7 mouse cellular contexts compared by ENCODE assay signal in the genomic region with DNA sequence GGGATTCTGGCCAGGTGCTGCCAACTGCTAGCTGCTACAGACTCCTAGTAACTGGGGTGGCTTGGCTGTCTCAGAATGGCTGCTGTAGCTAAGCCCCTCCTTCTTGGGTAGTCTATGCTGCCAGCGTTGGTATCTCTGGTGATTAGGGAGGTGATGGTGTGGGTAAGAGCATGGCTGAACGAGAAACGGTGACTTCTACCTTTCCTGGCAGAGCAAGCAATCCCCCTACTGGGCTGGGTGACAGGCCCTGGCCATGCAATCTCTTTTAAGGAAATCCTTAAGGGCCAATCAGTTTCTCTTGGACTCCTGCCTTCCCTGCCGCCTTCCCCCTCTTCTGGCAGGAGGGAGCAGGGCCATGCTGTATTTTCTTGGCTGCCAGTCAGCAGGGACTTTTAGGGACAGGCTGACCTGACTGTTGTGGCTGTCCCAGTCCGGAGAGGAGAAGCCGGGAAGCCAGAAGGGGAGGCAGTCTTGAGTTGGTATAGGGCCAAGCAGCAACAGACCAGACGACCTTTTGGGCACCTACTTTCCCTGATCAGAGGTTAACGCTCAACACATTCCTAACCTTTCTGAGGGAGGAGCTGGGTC.
DNase-seq lines count a peak whose midpoint lies in the region; ATAC-seq and TF ChIP-seq lines count a peak whose summit lies in the region.

No protein-coding gene starts in this region.

- H3K27me3 ChIP-seq in intestine, embryonic 16.5 days (replicated peaks; ENCODE audit: control insufficient read depth, insufficient read depth, low read length), result peaks cover 9% of the 10 kb centered on the region; the same call in 1 of the 2 replicates
- no peaks in the 10 kb centered on the region for H3K27me3 ChIP-seq in myocyte (ENCODE audit: control insufficient read depth, insufficient read depth, insufficient read length)

- intact Hi-C loops in left cerebral cortex, postnatal 25 days (cut with DNase I), result loop anchor here (1.0 to 5.0 kb wide), 3 partner anchors 41 to 101 kb away; no protein-coding TSS in a partner anchor

- no peak for TF ChIP-seq POLR2A in myocyte (IDR thresholded peaks at IDR 0.05; ENCODE audit: insufficient read length, low read depth)

- peak; percentile 48 for DNase-seq in adrenal gland, adult 8-10 months
- DNase-seq in cerebellum, adult 8-10 months, result peak; percentile 89
- DNase-seq in heart, adult 18-20 months, result peak; percentile 85 to 91
- DNase-seq in left cerebral cortex, postnatal 25 days (ENCODE audit: low spot score in 2 of 2), result peak; percentile 75 to 85
- no peak for DNase-seq in T-cell, adult 2 months (ENCODE audit: low spot score)

- peak overlapping the region; percentile 98 for H3K4me2 ChIP-seq in intestine, embryonic 16.5 days (ENCODE audit: low read depth, low read length)
- peak overlapping the region; percentile 97 for H3K4me2 ChIP-seq in myocyte (ENCODE audit: low read depth)

- peak overlapping the region; percentile 73 for H3K4me3 ChIP-seq in intestine, embryonic 16.5 days (ENCODE audit: low read length)
- H3K4me3 ChIP-seq in myocyte, result peak overlapping the region; percentile 34

- H3K36me3 ChIP-seq in intestine, embryonic 16.5 days (ENCODE audit: control insufficient read depth, insufficient read depth, low read length), result no peaks in the 10 kb centered on the region
- no peaks in the 10 kb centered on the region for H3K36me3 ChIP-seq in myocyte (ENCODE audit: control insufficient read depth, insufficient read depth)

- 31% methylated on average over 8 of the region's 8 CpGs for WGBS in intestine, embryonic 16.5 days

- no peak overlapping the region for H3ac ChIP-seq in myocyte (ENCODE audit: control insufficient read depth, insufficient read length)

- H3K9me3 ChIP-seq in intestine, embryonic 16.5 days (ENCODE audit: control insufficient read depth, low read length), result no peaks in the 10 kb centered on the region

- no peaks in the 10 kb centered on the region for H3K79me2 ChIP-seq in myocyte (ENCODE audit: control insufficient read depth, insufficient read depth)

- peaks cover 30% of the 10 kb centered on the region for H3K4me1 ChIP-seq in intestine, embryonic 16.5 days (ENCODE audit: control insufficient read depth, insufficient read depth, low read length)

- H3K27ac ChIP-seq in intestine, embryonic 16.5 days (ENCODE audit: low read length), result peak overlapping the region; percentile 63; the same call in 1 of the 2 replicates

- H3K9ac ChIP-seq in intestine, embryonic 16.5 days (ENCODE audit: low read depth, low read length), result peak overlapping the region; percentile 74

- ATAC-seq in intestine, embryonic 16.5 days, result no peak

TF ChIP-seq in myocyte, 11 proteins besides CTCF, POLR2A, EP300 and RAD21:
- TF ChIP-seq CEBPB (IDR thresholded peaks at IDR 0.05; ENCODE audit: insufficient read depth, poor library complexity, severe bottlenecking) (no peak), REST (IDR thresholded peaks at IDR 0.05; ENCODE audit: insufficient read depth, insufficient read length) (no peak), SRF (IDR thresholded peaks at IDR 0.05; ENCODE audit: control insufficient read depth, insufficient read length, low read depth) (no peak), TCF3 (IDR thresholded peaks at IDR 0.05; ENCODE audit: insufficient read length, low read depth) (no peak), POLR2AphosphoS2 (IDR thresholded peaks at IDR 0.05; ENCODE audit: insufficient read length, low read depth) (no peak), USF1 (IDR thresholded peaks at IDR 0.05; ENCODE audit: low read depth) (no peak), MYOG (IDR thresholded peaks at IDR 0.05; ENCODE audit: control insufficient read depth in 1 of 3, insufficient read depth in 1 of 3, insufficient read length in 2 of 3, low read depth in 2 of 3) (no peak), TCF12 (IDR thresholded peaks at IDR 0.05; ENCODE audit: insufficient read depth, poor library complexity, severe bottlenecking) (no peak), MAX (IDR thresholded peaks at IDR 0.05; ENCODE audit: low read depth) (no peak), MYOD1 (IDR thresholded peaks at IDR 0.05; ENCODE audit: control insufficient read depth in 1 of 3, insufficient read length in 2 of 3, low read depth in 2 of 3) (no peak), E2F4 (IDR thresholded peaks at IDR 0.05; ENCODE audit: insufficient read depth) (no peak)
